ENCODE assay signal across 49 mouse cellular contexts in genomic region chr4:59125053-59125452, GRCm38 (mm10). TPM values are rescaled to one million over a fixed set of nuclear protein-coding genes. Genes with fewer than 3 reads are reported as not detected.
"Had no signal": no experiment of that assay in that cellular context is flagged by ENCODE, and none has a peak within 500 bp of the region (broad histone marks: within the 10 kb centered on the region; RNA-seq: fewer than 3 reads in every experiment).

No protein-coding gene starts in this region.

- H3K4me1 ChIP-seq: heart, embryonic 10.5 days; heart, embryonic 12.5 days; heart, embryonic 13.5 days; heart, embryonic 15.5 days; hindbrain, embryonic 10.5 days; hindbrain, embryonic 12.5 days; hindbrain, embryonic 13.5 days; hindbrain, embryonic 15.5 days; intestine, embryonic 15.5 days; kidney, embryonic 15.5 days had no signal

- H3K9ac ChIP-seq: heart, embryonic 12.5 days; heart, embryonic 13.5 days; heart, embryonic 15.5 days; hindbrain, embryonic 12.5 days; hindbrain, embryonic 13.5 days; hindbrain, embryonic 14.5 days; hindbrain, embryonic 15.5 days; intestine, embryonic 15.5 days; kidney, embryonic 15.5 days had no signal

- H3K36me3 ChIP-seq: heart, embryonic 10.5 days; heart, embryonic 12.5 days; heart, embryonic 13.5 days; heart, embryonic 15.5 days; hindbrain, embryonic 10.5 days; hindbrain, embryonic 12.5 days; hindbrain, embryonic 13.5 days; hindbrain, embryonic 15.5 days; intestine, embryonic 15.5 days; kidney, embryonic 15.5 days had no signal

- DNase-seq: heart, postnatal 10 days; heart, postnatal 14 days; heart, postnatal 36 days; heart, postnatal 4 days; kidney, adult 11 months; kidney, adult 18-20 months; kidney, adult 2 months; kidney, adult 8-10 months; kidney, adult 9 months; kidney, postnatal 10 days; kidney, postnatal 14 days; kidney, postnatal 25 days; kidney, postnatal 4 days; layer of hippocampus, adult 9-11 months; layer of hippocampus, postnatal 36 days had no signal

- H3K4me3 ChIP-seq: heart, embryonic 10.5 days; heart, embryonic 12.5 days; heart, embryonic 13.5 days; heart, embryonic 15.5 days; hindbrain, embryonic 10.5 days; hindbrain, embryonic 12.5 days; hindbrain, embryonic 13.5 days; hindbrain, embryonic 15.5 days; intestine, embryonic 15.5 days; kidney, embryonic 15.5 days; layer of hippocampus, adult 2 months; left cerebral cortex, adult 2 months had no signal

- H3K9me3 ChIP-seq: heart, embryonic 10.5 days; heart, embryonic 12.5 days; heart, embryonic 13.5 days; heart, embryonic 15.5 days; hindbrain, embryonic 10.5 days; hindbrain, embryonic 12.5 days; hindbrain, embryonic 13.5 days; hindbrain, embryonic 15.5 days; intestine, embryonic 15.5 days; kidney, embryonic 15.5 days had no signal

- H3K27ac ChIP-seq: heart, embryonic 10.5 days; heart, embryonic 13.5 days; heart, embryonic 15.5 days; hindbrain, embryonic 10.5 days; hindbrain, embryonic 12.5 days; hindbrain, embryonic 13.5 days; hindbrain, embryonic 14.5 days; hindbrain, embryonic 15.5 days; hindbrain, postnatal 0 days; intestine, embryonic 15.5 days; kidney, embryonic 15.5 days; kidney, postnatal 0 days; layer of hippocampus, adult 2 months; left cerebral cortex, adult 2 months had no signal

- H3K27me3 ChIP-seq: heart, embryonic 12.5 days; heart, embryonic 13.5 days; heart, embryonic 15.5 days; hindbrain, embryonic 12.5 days; hindbrain, embryonic 13.5 days; hindbrain, embryonic 15.5 days; intestine, embryonic 15.5 days; kidney, embryonic 15.5 days had no signal

RNA-seq across cellular contexts. Expression of gene AI481877, which starts 13.7 kb away (rescaled TPM):
- total RNA-seq: heart, postnatal 10 days; heart, postnatal 14 days; heart, postnatal 25 days; heart, postnatal 36 days; heart, postnatal 4 days; hematopoietic stem cell, adult 5-6 weeks; hindbrain, postnatal 0 days; layer of hippocampus, adult 18-20 months; layer of hippocampus, adult 2 months; layer of hippocampus, adult 8-10 months; layer of hippocampus, postnatal 10 days; layer of hippocampus, postnatal 14 days; layer of hippocampus, postnatal 25 days; layer of hippocampus, postnatal 36 days; left cerebral cortex, adult 18-20 months; left cerebral cortex, adult 2 months had no signal
- polyA plus RNA-seq: heart, embryonic 10.5 days; heart, embryonic 11.5 days; heart, embryonic 12.5 days; heart, embryonic 13.5 days; heart, embryonic 14.5 days; heart, embryonic 15.5 days; heart, embryonic 16.5 days; heart, postnatal 0 days; hindbrain, embryonic 10.5 days; hindbrain, embryonic 11.5 days; hindbrain, embryonic 12.5 days; hindbrain, embryonic 13.5 days; hindbrain, embryonic 14.5 days; hindbrain, embryonic 15.5 days; inflammation-experienced regulatory T-cells, adult 6 months; intestine, embryonic 14.5 days; intestine, embryonic 15.5 days; intestine, embryonic 16.5 days; intestine, postnatal 0 days; kidney, adult 2 months; kidney, embryonic 14.5 days; kidney, embryonic 15.5 days; kidney, embryonic 16.5 days; kidney, postnatal 0 days had no signal
